ENCODE assay signal across 14 mouse cellular contexts in genomic region chr10:107905274-107906034, GRCm38 (mm10). TPM values are rescaled to one million over a fixed set of nuclear protein-coding genes. Genes with fewer than 3 reads are reported as not detected.
DNase-seq lines count a peak whose midpoint lies in the region; ATAC-seq and TF ChIP-seq lines count a peak whose summit lies in the region.
"Had no signal": no experiment of that assay in that cellular context is flagged by ENCODE, and none has a peak within 500 bp of the region (broad histone marks: within the 10 kb centered on the region; RNA-seq: fewer than 3 reads in every experiment).

No protein-coding gene starts in this region.

- H3K27me3 ChIP-seq in kidney, postnatal 0 days (ENCODE audit: insufficient read depth, low read length), result no peaks in the 10 kb centered on the region
- H3K27me3 ChIP-seq in intestine, embryonic 15.5 days (replicated peaks), result no peaks in the 10 kb centered on the region
- H3K27me3 ChIP-seq: CH12.LX; liver, embryonic 12.5 days had no signal

- H3K4me2 ChIP-seq in kidney, postnatal 0 days (ENCODE audit: low read length), result no peak overlapping the region
- H3K4me2 ChIP-seq in intestine, embryonic 15.5 days (replicated peaks), result no peak overlapping the region
- H3K4me2 ChIP-seq: liver, embryonic 12.5 days had no signal

- ATAC-seq in kidney, postnatal 0 days (replicated peaks; ENCODE audit: low FRiP score, low read depth), result no peak
- 0 out of 2 replicates have a peak, but pooled peaks have one; percentile 19 for ATAC-seq in intestine, embryonic 15.5 days
- ATAC-seq: forebrain, embryonic 16.5 days; liver, embryonic 12.5 days had no signal

- no peaks in the 10 kb centered on the region; the same call in 1 of the 2 replicates for H3K4me1 ChIP-seq in kidney, postnatal 0 days (replicated peaks; ENCODE audit: insufficient read depth, low read length)
- 0 out of 2 replicates have a peak, but pooled peaks cover 2% of the 10 kb centered on the region for H3K4me1 ChIP-seq in intestine, embryonic 15.5 days (replicated peaks)
- H3K4me1 ChIP-seq: liver, embryonic 12.5 days had no signal

- DNase-seq in heart, adult 8-10 months (ENCODE audit: low spot score), result peak; percentile 45
- DNase-seq in heart, adult 11 months, result no peak
- DNase-seq in kidney, postnatal 0 days (ENCODE audit: low spot score), result peak; percentile 62
- DNase-seq in kidney, postnatal 36 days, result no peak
- peak; percentile 51 for DNase-seq in Muller cell, postnatal 12 days (ENCODE audit: inconsistent ontology term)
- no peak for DNase-seq in right cerebral cortex, postnatal 10 days (ENCODE audit: low spot score in 2 of 2)
- no peak for DNase-seq in adrenal gland, adult 2 months
- DNase-seq: cerebellum, adult 9-10 months had no signal

- no peak overlapping the region for H3K4me3 ChIP-seq in kidney, postnatal 0 days (replicated peaks; ENCODE audit: low read depth, low read length)
- H3K4me3 ChIP-seq in intestine, embryonic 15.5 days (replicated peaks), result no peak overlapping the region
- H3K4me3 ChIP-seq: liver, embryonic 12.5 days had no signal

- H3K36me3 ChIP-seq in kidney, postnatal 0 days (ENCODE audit: insufficient read depth, low read length), result no peaks in the 10 kb centered on the region
- no peaks in the 10 kb centered on the region for H3K36me3 ChIP-seq in intestine, embryonic 15.5 days
- H3K36me3 ChIP-seq: liver, embryonic 12.5 days had no signal

- H3K9ac ChIP-seq in kidney, postnatal 0 days (ENCODE audit: low read depth, low read length), result no peak overlapping the region
- H3K9ac ChIP-seq in intestine, embryonic 15.5 days, result no peak overlapping the region
- H3K9ac ChIP-seq: liver, embryonic 12.5 days had no signal

- no peaks in the 10 kb centered on the region for H3K9me3 ChIP-seq in kidney, postnatal 0 days (replicated peaks; ENCODE audit: low read length)
- no peaks in the 10 kb centered on the region for H3K9me3 ChIP-seq in intestine, embryonic 15.5 days
- H3K9me3 ChIP-seq: liver, embryonic 12.5 days had no signal

- H3K27ac ChIP-seq in kidney, postnatal 0 days, result peak overlapping the region; percentile 25; the same call in 1 of the 2 replicates
- no peak overlapping the region; the same call in 1 of the 2 replicates for H3K27ac ChIP-seq in intestine, embryonic 15.5 days
- H3K27ac ChIP-seq: liver, embryonic 12.5 days had no signal

- WGBS in kidney, postnatal 0 days, result 51% methylated on average over 7 of the region's 7 CpGs
- 49% methylated on average over 7 of the region's 7 CpGs for WGBS in intestine, embryonic 15.5 days

- TF ChIP-seq CTCF in kidney, postnatal 0 days (IDR thresholded peaks at IDR 0.05; ENCODE audit: low read depth), result no peak

RNA-seq across cellular contexts. Expression of gene Otogl, which starts 6.5 kb away (rescaled TPM):
- under 1 TPM; 0.06 to 0.08 (median 0.06) TPM for total RNA-seq in heart, adult 8-10 months (2022)
- 0.01 and 0.04 TPM in 2 replicates for polyA plus RNA-seq in kidney, postnatal 0 days (2015; fragmentation: Nextera tagmentation; extraction: Ambion mirVana)
- polyA plus RNA-seq in intestine, embryonic 15.5 days (2015; fragmentation: Nextera tagmentation; extraction: Ambion mirVana), result 0.04 and 0.05 TPM in 2 replicates
- under 1 TPM; 0.17 to 0.31 TPM for total RNA-seq in adrenal gland, adult 2 months (2021)
- polyA plus RNA-seq in adrenal gland, adult 2 months (2012; rRNA removed), result not detected in 2 replicates
- total RNA-seq: megakaryocyte-erythroid progenitor cell, adult 5-6 weeks had no signal
- polyA plus RNA-seq: spleen, adult 2 months had no signal

Comparison
In these comparisons a context has a peak if more than half of its experiments do, and no peak if none do; other contexts are left out.
1. DNase-seq: peak in heart, adult 8-10 months (single experiment), kidney, postnatal 0 days (single experiment) and Muller cell, postnatal 12 days (single experiment); none in heart, adult 11 months (single experiment), kidney, postnatal 36 days (0 of 2), right cerebral cortex, postnatal 10 days (0 of 2) and adrenal gland, adult 2 months (single experiment).